Mouse (Mus musculus) heart, postnatal 0 days (tissue): Measurements from ENCODE around the gene Nsf.

Experiments used
- CTCF ChIP-seq: IDR thresholded peaks from 2 replicates; pipeline ENCODE4 v1.5.1; 2016; ENCODE audit warnings: antibody characterized with exemption, control low read depth, low read depth
- EP300 ChIP-seq: IDR thresholded peaks from 2 replicates; pipeline ENCODE4 v1.6.1; 2016; ENCODE audit warnings: antibody characterized with exemption, low read depth

DNA sequence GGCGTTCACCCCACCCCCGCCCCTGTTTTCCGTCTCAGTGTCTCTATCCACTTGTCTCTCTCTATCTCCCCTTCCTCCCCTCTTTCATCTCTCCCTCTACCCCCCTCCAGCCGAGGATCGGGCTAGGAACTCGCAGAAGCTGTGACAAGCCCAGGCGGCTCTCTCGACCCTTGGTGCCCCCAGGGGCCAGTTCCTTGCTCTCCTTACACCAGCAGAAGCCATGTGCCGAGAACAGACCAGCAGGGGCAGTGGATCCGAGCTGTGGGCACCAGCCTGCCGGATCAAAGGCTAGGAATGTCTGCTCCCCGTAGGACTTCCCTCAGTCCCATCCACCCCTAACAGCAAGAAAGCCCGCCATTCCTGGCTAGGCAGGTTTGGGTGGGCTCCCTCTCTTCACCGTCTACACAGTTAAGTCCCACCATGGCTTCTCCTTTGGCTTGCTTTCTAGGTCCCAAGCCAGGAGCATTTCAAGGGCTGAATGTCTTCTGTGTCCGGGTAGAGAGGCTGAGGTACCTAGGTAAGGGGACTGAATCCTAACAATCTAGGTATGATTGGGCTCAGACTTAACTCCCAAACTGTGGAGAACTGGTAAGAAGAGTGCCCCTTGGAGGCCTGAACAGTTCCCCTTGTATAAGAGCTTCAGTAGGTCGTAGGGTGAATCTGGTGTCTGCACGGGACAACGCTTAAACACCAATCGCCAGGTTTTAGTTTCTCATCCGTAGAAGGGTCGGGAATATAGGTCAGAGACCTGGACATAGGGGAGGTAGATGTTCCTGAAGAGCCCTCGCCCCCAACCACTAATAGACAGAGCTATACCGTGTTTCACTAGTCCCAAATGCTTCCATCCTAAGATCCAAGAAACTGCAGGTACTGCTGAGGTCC is 181.1 kb downstream of the Nsf start:
- TF ChIP-seq EP300 (no peak), CTCF (no peak)
